Mouse (Mus musculus): ENCODE results near the gene Olfm2. TPM values are rescaled to one million over a fixed set of nuclear protein-coding genes. Genes with fewer than 3 reads are reported as not detected.
A peak's percentile ranks its signal among the peaks of the same experiment; 100 is the strongest.

Gene Olfm2
- total RNA-seq, 1 experiment, result 2.2 TPM

- Histone ChIP-seq H3K4me1 (ENCODE audit: control insufficient read depth in 2 of 2, insufficient read depth in 2 of 2, low read length in 2 of 2, poor library complexity in 1 of 2) (no peaks in the 10 kb centered on the region), H3K27ac (ENCODE audit: insufficient read depth, low read depth, low read length, poor library complexity, severe bottlenecking) (no peak overlapping the region), H3K9me3 (ENCODE audit: control insufficient read depth, insufficient read depth, low read depth, low read length) (no peaks in the 10 kb centered on the region), H3K4me3 (ENCODE audit: insufficient read depth in 1 of 2, low read depth in 1 of 2, low read length in 2 of 2, poor library complexity in 1 of 2, severe bottlenecking in 1 of 2) (no peak overlapping the region), H3K36me3 (ENCODE audit: control insufficient read depth, insufficient read depth, low read length, poor library complexity, severe bottlenecking) (no peaks in the 10 kb centered on the region), H3K9ac (ENCODE audit: insufficient read depth, low read depth, low read length, poor library complexity, severe bottlenecking) (no peak overlapping the region)
- in situ Hi-C loops (cut with MboI; ENCODE audit: low sequenced_read_pairs in 2 of 2, unreplicated experiment in 2 of 2), result no loop called here
- DNase-seq (ENCODE audit: low read depth, low spot score), result no peak
- no peak for TF ChIP-seq MAFK (IDR thresholded peaks at IDR 0.05; ENCODE audit: insufficient read depth, low read depth, low read length)
- TF ChIP-seq CHD2 (IDR thresholded peaks at IDR 0.05; ENCODE audit: low read depth, low read length), result no peak
- TF ChIP-seq HCFC1 (IDR thresholded peaks at IDR 0.05; ENCODE audit: borderline replicate concordance, insufficient read depth, low read length), result no peak
- no peak for TF ChIP-seq ZC3H11A (IDR thresholded peaks at IDR 0.05; ENCODE audit: borderline replicate concordance, low read depth, low read length)
- no peak for TF ChIP-seq ZNF384 (IDR thresholded peaks at IDR 0.05; ENCODE audit: low read depth, low read length)
Observed at GRCm38 (mm10) chr9:20677892-20678291, 68.3 kb downstream of the Olfm2 start.

GRCm38 (mm10) chr9:20672047-20672446 lies 74.1 kb downstream of the Olfm2 start:
- Histone ChIP-seq H3K36me3 (ENCODE audit: control insufficient read depth, insufficient read depth, low read length, poor library complexity, severe bottlenecking) (no peaks in the 10 kb centered on the region), H3K9me3 (ENCODE audit: control insufficient read depth, insufficient read depth, low read depth, low read length) (no peaks in the 10 kb centered on the region), H3K27ac (ENCODE audit: insufficient read depth, low read depth, low read length, poor library complexity, severe bottlenecking) (no peak overlapping the region), H3K4me3 (ENCODE audit: insufficient read depth in 1 of 2, low read depth in 1 of 2, low read length in 2 of 2, poor library complexity in 1 of 2, severe bottlenecking in 1 of 2) (peak overlapping the region in 1 of 2 experiments; percentile 23; a peak in 2 of 4 replicates), H3K4me1 (ENCODE audit: control insufficient read depth in 2 of 2, insufficient read depth in 2 of 2, low read length in 2 of 2, poor library complexity in 1 of 2) (peaks cover 0 to 2% of the 10 kb centered on the region in 2 experiments; a peak in 1 of 4 replicates), H3K9ac (ENCODE audit: insufficient read depth, low read depth, low read length, poor library complexity, severe bottlenecking) (no peak overlapping the region; the same call in 1 of the 2 replicates)
- TF ChIP-seq ZNF384 (IDR thresholded peaks at IDR 0.05; ENCODE audit: low read depth, low read length) (no peak), CHD2 (IDR thresholded peaks at IDR 0.05; ENCODE audit: low read depth, low read length) (no peak), HCFC1 (IDR thresholded peaks at IDR 0.05; ENCODE audit: borderline replicate concordance, insufficient read depth, low read length) (no peak), MAFK (IDR thresholded peaks at IDR 0.05; ENCODE audit: insufficient read depth, low read depth, low read length) (no peak), ZC3H11A (IDR thresholded peaks at IDR 0.05; ENCODE audit: borderline replicate concordance, low read depth, low read length) (no peak)
- in situ Hi-C loops (cut with MboI; ENCODE audit: low sequenced_read_pairs in 2 of 2, unreplicated experiment in 2 of 2), result no loop called here
- no peak for DNase-seq (ENCODE audit: low read depth, low spot score)

- Histone ChIP-seq H3K36me3 (ENCODE audit: control insufficient read depth, insufficient read depth, low read length, poor library complexity, severe bottlenecking) (peaks cover 15% of the 10 kb centered on the region), H3K4me1 (ENCODE audit: control insufficient read depth in 2 of 2, insufficient read depth in 2 of 2, low read length in 2 of 2, poor library complexity in 1 of 2) (peaks cover 0 to 11% of the 10 kb centered on the region in 2 experiments; a peak in 1 of 4 replicates), H3K4me3 (ENCODE audit: insufficient read depth in 1 of 2, low read depth in 1 of 2, low read length in 2 of 2, poor library complexity in 1 of 2, severe bottlenecking in 1 of 2) (no peak overlapping the region), H3K9ac (ENCODE audit: insufficient read depth, low read depth, low read length, poor library complexity, severe bottlenecking) (no peak overlapping the region), H3K27ac (ENCODE audit: insufficient read depth, low read depth, low read length, poor library complexity, severe bottlenecking) (no peak overlapping the region), H3K9me3 (ENCODE audit: control insufficient read depth, insufficient read depth, low read depth, low read length) (no peaks in the 10 kb centered on the region)
- in situ Hi-C loops (cut with MboI; ENCODE audit: low sequenced_read_pairs in 2 of 2, unreplicated experiment in 2 of 2), result no loop called here
- TF ChIP-seq MAFK (IDR thresholded peaks at IDR 0.05; ENCODE audit: insufficient read depth, low read depth, low read length) (no peak), ZC3H11A (IDR thresholded peaks at IDR 0.05; ENCODE audit: borderline replicate concordance, low read depth, low read length) (no peak), HCFC1 (IDR thresholded peaks at IDR 0.05; ENCODE audit: borderline replicate concordance, insufficient read depth, low read length) (no peak), CHD2 (IDR thresholded peaks at IDR 0.05; ENCODE audit: low read depth, low read length) (no peak), ZNF384 (IDR thresholded peaks at IDR 0.05; ENCODE audit: low read depth, low read length) (no peak)
- DNase-seq (ENCODE audit: low read depth, low spot score), result no peak
Observed at GRCm38 (mm10) chr9:20668065-20668464, 78.1 kb downstream of the Olfm2 start.

- no peak for DNase-seq (ENCODE audit: low read depth, low spot score)
- TF ChIP-seq ZNF384 (IDR thresholded peaks at IDR 0.05; ENCODE audit: low read depth, low read length), result no peak
- TF ChIP-seq HCFC1 (IDR thresholded peaks at IDR 0.05; ENCODE audit: borderline replicate concordance, insufficient read depth, low read length), result no peak
- TF ChIP-seq CHD2 (IDR thresholded peaks at IDR 0.05; ENCODE audit: low read depth, low read length), result no peak
- TF ChIP-seq MAFK (IDR thresholded peaks at IDR 0.05; ENCODE audit: insufficient read depth, low read depth, low read length), result no peak
- no peak for TF ChIP-seq ZC3H11A (IDR thresholded peaks at IDR 0.05; ENCODE audit: borderline replicate concordance, low read depth, low read length)
- Histone ChIP-seq H3K27ac (ENCODE audit: insufficient read depth, low read depth, low read length, poor library complexity, severe bottlenecking) (no peak overlapping the region), H3K9ac (ENCODE audit: insufficient read depth, low read depth, low read length, poor library complexity, severe bottlenecking) (no peak overlapping the region), H3K4me3 (ENCODE audit: insufficient read depth in 1 of 2, low read depth in 1 of 2, low read length in 2 of 2, poor library complexity in 1 of 2, severe bottlenecking in 1 of 2) (no peak overlapping the region), H3K4me1 (ENCODE audit: control insufficient read depth in 2 of 2, insufficient read depth in 2 of 2, low read length in 2 of 2, poor library complexity in 1 of 2) (peaks cover 0 to 12% of the 10 kb centered on the region in 2 experiments; a peak in 2 of 4 replicates), H3K36me3 (ENCODE audit: control insufficient read depth, insufficient read depth, low read length, poor library complexity, severe bottlenecking) (peaks cover 29% of the 10 kb centered on the region), H3K9me3 (ENCODE audit: control insufficient read depth, insufficient read depth, low read depth, low read length) (no peaks in the 10 kb centered on the region)
- in situ Hi-C loops (cut with MboI; ENCODE audit: low sequenced_read_pairs in 2 of 2, unreplicated experiment in 2 of 2), result no loop called here
Observed at GRCm38 (mm10) chr9:20666510-20667034, 79.6 kb downstream of the Olfm2 start.

All from ES-E14 (cell line).